Mouse (Mus musculus) embryonic fibroblast, embryonic 13.5 days (primary cell): ENCODE measurements around the gene Cela3a. TPM values are rescaled to one million over a fixed set of nuclear protein-coding genes. Genes with fewer than 3 reads are reported as not detected.
"Not testable (repeated sequence)": the region's sequence is repeated elsewhere in the genome, so short reads cannot be mapped to it uniquely, and the experiment has no call there.

Experiments used
- H3K27ac ChIP-seq: 2 replicates; pipeline ENCODE4 v1.5.1; 2012; ENCODE audit warnings: low read length, control low read depth, inconsistent platforms; ENCODE audit not compliant: insufficient read depth
- H3K4me1 ChIP-seq: 2 replicates; pipeline ENCODE4 v1.6.1; 2011; ENCODE audit warnings: low read length; ENCODE audit not compliant: control insufficient read depth, insufficient read depth
- H3K4me3 ChIP-seq: 2 replicates; pipeline ENCODE4 v1.5.1; 2011; ENCODE audit warnings: mild to moderate bottlenecking, control low read depth, low read length; ENCODE audit not compliant: insufficient read depth
- CTCF ChIP-seq: IDR thresholded peaks from 2 replicates; pipeline ENCODE4 v1.5.1; 2011; ENCODE audit warnings: mild to moderate bottlenecking, control low read depth, low read length, moderate library complexity, borderline replicate concordance; ENCODE audit not compliant: insufficient read depth
- POLR2A ChIP-seq: IDR thresholded peaks from 2 replicates; pipeline ENCODE4 v1.6.1; 2011; ENCODE audit warnings: low read depth, mild to moderate bottlenecking, control low read depth, low read length, moderate library complexity
- polyA plus RNA-seq: library from polyadenylated mRNA; stranded (reverse); fragments of >200 nt; gene quantifications from 2 replicates; pipeline ENCODE4 v1.2.4, GENCODE M21; 2011; ENCODE audit warnings: low read depth; ENCODE audit not compliant: missing spikeins, insufficient read length

Cela3a gene
- polyA plus RNA-seq, 1 experiment = not detected

- TF ChIP-seq CTCF = no peak
- no peak for TF ChIP-seq POLR2A
- Histone ChIP-seq H3K4me3 (no peak overlapping the region), H3K4me1 (no peaks in the 10 kb centered on the region), H3K27ac (no peak overlapping the region)
Observed at GRCm38 (mm10) chr4:137417712-137418564, 8.3 kb upstream of the Cela3a start.

- no peak overlapping the region for H3K27ac ChIP-seq
Observed at GRCm38 (mm10) chr4:137414936-137415335, 5.3 kb upstream of the Cela3a start.

GRCm38 (mm10) chr4:137412185-137412709 lies 2.7 kb upstream of the Cela3a start:
- not testable (repeated sequence) for H3K27ac ChIP-seq, H3K4me1 ChIP-seq, H3K4me3 ChIP-seq

More at GRCm38 (mm10) chr4:137414936-137415335, 5.3 kb upstream of the Cela3a start:
- TF ChIP-seq CTCF = no peak
- no peak for TF ChIP-seq POLR2A
- no peaks in the 10 kb centered on the region for H3K4me1 ChIP-seq
- no peak overlapping the region for H3K4me3 ChIP-seq

- Histone ChIP-seq H3K4me3 (no peak overlapping the region), H3K4me1 (no peaks in the 10 kb centered on the region), H3K27ac (no peak overlapping the region)
- TF ChIP-seq CTCF = no peak
Observed at GRCm38 (mm10) chr4:137405571-137405970, 4.0 kb downstream of the Cela3a start.

GRCm38 (mm10) chr4:137396641-137397525 lies 12.7 kb downstream of the Cela3a start:
- TF ChIP-seq POLR2A = no peak
- no peak for TF ChIP-seq CTCF
- Histone ChIP-seq H3K4me3 (no peak overlapping the region), H3K4me1 (no peaks in the 10 kb centered on the region), H3K27ac (no peak overlapping the region)

- Histone ChIP-seq H3K4me3 (no peak overlapping the region), H3K27ac (no peak overlapping the region), H3K4me1 (no peaks in the 10 kb centered on the region)
- no peak for TF ChIP-seq CTCF
- no peak for TF ChIP-seq POLR2A
Observed at GRCm38 (mm10) chr4:137393378-137394135, 16.0 kb downstream of the Cela3a start.

GRCm38 (mm10) chr4:137392874-137393273 lies 16.7 kb downstream of the Cela3a start:
- no peak for TF ChIP-seq CTCF
- TF ChIP-seq POLR2A = no peak
- Histone ChIP-seq H3K4me1 (no peaks in the 10 kb centered on the region), H3K4me3 (no peak overlapping the region), H3K27ac (no peak overlapping the region)

- Histone ChIP-seq H3K4me3 (no peak overlapping the region), H3K27ac (no peak overlapping the region), H3K4me1 (no peaks in the 10 kb centered on the region)
- TF ChIP-seq POLR2A (no peak), CTCF (no peak)
Observed at GRCm38 (mm10) chr4:137391287-137391686, 18.3 kb downstream of the Cela3a start.

GRCm38 (mm10) chr4:137390196-137390595 lies 19.4 kb downstream of the Cela3a start:
- Histone ChIP-seq H3K4me3 (no peak overlapping the region), H3K27ac (no peak overlapping the region), H3K4me1 (no peaks in the 10 kb centered on the region)
- TF ChIP-seq CTCF = no peak
- TF ChIP-seq POLR2A = no peak
